ENCODE assay signal across 14 mouse cellular contexts in genomic region chr16:84919649-84920308, GRCm38 (mm10).
DNase-seq lines count a peak whose midpoint lies in the region; ATAC-seq lines count a peak whose summit lies in the region.
"Had no signal": no experiment of that assay in that cellular context is flagged by ENCODE, and none has a peak within 500 bp of the region (broad histone marks: within the 10 kb centered on the region; RNA-seq: fewer than 3 reads in every experiment).

No protein-coding gene starts in this region.

- no peak overlapping the region for H3K9ac ChIP-seq in hindbrain, embryonic 14.5 days
- no peak overlapping the region for H3K9ac ChIP-seq in midbrain, embryonic 11.5 days (ENCODE audit: low read length)
- no peak overlapping the region for H3K9ac ChIP-seq in hindbrain, embryonic 13.5 days
- H3K9ac ChIP-seq in neural tube, embryonic 11.5 days (ENCODE audit: low read length), result no peak overlapping the region
- H3K9ac ChIP-seq: liver, embryonic 14.5 days had no signal

- H3K4me2 ChIP-seq in hindbrain, embryonic 14.5 days (replicated peaks), result no peak overlapping the region
- no peak overlapping the region for H3K4me2 ChIP-seq in midbrain, embryonic 11.5 days
- H3K4me2 ChIP-seq in hindbrain, embryonic 13.5 days, result no peak overlapping the region
- H3K4me2 ChIP-seq in neural tube, embryonic 11.5 days (ENCODE audit: low read depth), result no peak overlapping the region

- no peak for ATAC-seq in hindbrain, embryonic 14.5 days (ENCODE audit: low FRiP score)
- no peak for ATAC-seq in midbrain, embryonic 11.5 days (ENCODE audit: low FRiP score)
- no peak for ATAC-seq in hindbrain, embryonic 13.5 days (ENCODE audit: low FRiP score)
- no peak for ATAC-seq in neural tube, embryonic 11.5 days (ENCODE audit: insufficient read depth, low FRiP score, low TSS enrichment)

- H3K27ac ChIP-seq in hindbrain, embryonic 10.5 days, result peak overlapping the region; percentile 23; the same call in 1 of the 2 replicates
- H3K27ac ChIP-seq in hindbrain, embryonic 14.5 days, result no peak overlapping the region
- H3K27ac ChIP-seq in midbrain, embryonic 11.5 days (ENCODE audit: low read depth, low read length), result no peak overlapping the region
- no peak overlapping the region for H3K27ac ChIP-seq in midbrain, embryonic 10.5 days (replicated peaks)
- H3K27ac ChIP-seq in hindbrain, embryonic 13.5 days, result peak overlapping the region; percentile 3; the same call in 1 of the 2 replicates
- no peak overlapping the region for H3K27ac ChIP-seq in neural tube, embryonic 11.5 days (ENCODE audit: low read depth, low read length)
- H3K27ac ChIP-seq in heart, embryonic 10.5 days, result no peak overlapping the region
- H3K27ac ChIP-seq: heart, adult 2 months; liver, embryonic 14.5 days had no signal

- peaks cover 12% of the 10 kb centered on the region; the same call in 1 of the 2 replicates for H3K4me1 ChIP-seq in hindbrain, embryonic 10.5 days (replicated peaks)
- no peaks in the 10 kb centered on the region for H3K4me1 ChIP-seq in hindbrain, embryonic 14.5 days (replicated peaks; ENCODE audit: control insufficient read depth, insufficient read depth, low read length)
- no peaks in the 10 kb centered on the region; the same call in 1 of the 2 replicates for H3K4me1 ChIP-seq in midbrain, embryonic 11.5 days (ENCODE audit: control insufficient read depth, insufficient read depth, low read length)
- H3K4me1 ChIP-seq in midbrain, embryonic 10.5 days, result peaks cover 17% of the 10 kb centered on the region
- peaks cover 6% of the 10 kb centered on the region; the same call in 1 of the 2 replicates for H3K4me1 ChIP-seq in hindbrain, embryonic 13.5 days (replicated peaks)
- H3K4me1 ChIP-seq in neural tube, embryonic 11.5 days (ENCODE audit: control insufficient read depth, insufficient read depth, low read length), result no peaks in the 10 kb centered on the region
- H3K4me1 ChIP-seq in heart, embryonic 10.5 days, result 0 out of 2 replicates have a peak, but pooled peaks cover 3% of the 10 kb centered on the region

- no peak overlapping the region for H3K4me3 ChIP-seq in hindbrain, embryonic 10.5 days
- no peak overlapping the region for H3K4me3 ChIP-seq in hindbrain, embryonic 14.5 days (replicated peaks; ENCODE audit: low read length)
- no peak overlapping the region for H3K4me3 ChIP-seq in midbrain, embryonic 11.5 days (ENCODE audit: low read depth, low read length)
- no peak overlapping the region for H3K4me3 ChIP-seq in midbrain, embryonic 10.5 days
- no peak overlapping the region for H3K4me3 ChIP-seq in hindbrain, embryonic 13.5 days
- H3K4me3 ChIP-seq in neural tube, embryonic 11.5 days (ENCODE audit: low read depth, low read length), result no peak overlapping the region
- H3K4me3 ChIP-seq in heart, embryonic 10.5 days, result no peak overlapping the region
- H3K4me3 ChIP-seq: heart, adult 2 months had no signal

- H3K36me3 ChIP-seq in hindbrain, embryonic 10.5 days, result no peaks in the 10 kb centered on the region
- no peaks in the 10 kb centered on the region for H3K36me3 ChIP-seq in hindbrain, embryonic 14.5 days (replicated peaks; ENCODE audit: control insufficient read depth, insufficient read depth)
- H3K36me3 ChIP-seq in midbrain, embryonic 11.5 days (ENCODE audit: control insufficient read depth, insufficient read depth, low read length), result no peaks in the 10 kb centered on the region
- H3K36me3 ChIP-seq in midbrain, embryonic 10.5 days, result no peaks in the 10 kb centered on the region
- no peaks in the 10 kb centered on the region for H3K36me3 ChIP-seq in hindbrain, embryonic 13.5 days
- H3K36me3 ChIP-seq in neural tube, embryonic 11.5 days (ENCODE audit: control insufficient read depth, insufficient read depth, low read length), result no peaks in the 10 kb centered on the region
- H3K36me3 ChIP-seq in heart, embryonic 10.5 days, result no peaks in the 10 kb centered on the region

- H3K9me3 ChIP-seq in hindbrain, embryonic 10.5 days, result no peaks in the 10 kb centered on the region
- H3K9me3 ChIP-seq in hindbrain, embryonic 14.5 days (ENCODE audit: control insufficient read depth, low read length), result no peaks in the 10 kb centered on the region
- H3K9me3 ChIP-seq in midbrain, embryonic 11.5 days (ENCODE audit: control insufficient read depth, low read length), result no peaks in the 10 kb centered on the region
- no peaks in the 10 kb centered on the region for H3K9me3 ChIP-seq in midbrain, embryonic 10.5 days (replicated peaks)
- H3K9me3 ChIP-seq in hindbrain, embryonic 13.5 days, result no peaks in the 10 kb centered on the region
- H3K9me3 ChIP-seq in neural tube, embryonic 11.5 days (ENCODE audit: control insufficient read depth, low read length), result no peaks in the 10 kb centered on the region
- H3K9me3 ChIP-seq in heart, embryonic 10.5 days, result no peaks in the 10 kb centered on the region

- H3K27me3 ChIP-seq in hindbrain, embryonic 10.5 days (ENCODE audit: insufficient read depth, poor library complexity, severe bottlenecking), result no peaks in the 10 kb centered on the region
- H3K27me3 ChIP-seq in hindbrain, embryonic 14.5 days (ENCODE audit: control insufficient read depth, insufficient read depth, low read length), result no peaks in the 10 kb centered on the region
- H3K27me3 ChIP-seq in midbrain, embryonic 11.5 days (ENCODE audit: control insufficient read depth, insufficient read depth, low read length), result no peaks in the 10 kb centered on the region
- no peaks in the 10 kb centered on the region for H3K27me3 ChIP-seq in midbrain, embryonic 10.5 days (ENCODE audit: low read depth, poor library complexity, severe bottlenecking)
- H3K27me3 ChIP-seq in hindbrain, embryonic 13.5 days, result no peaks in the 10 kb centered on the region
- H3K27me3 ChIP-seq in neural tube, embryonic 11.5 days (ENCODE audit: control insufficient read depth, insufficient read depth, low read length), result no peaks in the 10 kb centered on the region
- H3K27me3 ChIP-seq in heart, embryonic 10.5 days (ENCODE audit: insufficient read depth, poor library complexity, severe bottlenecking), result no peaks in the 10 kb centered on the region

- DNase-seq in hindbrain, embryonic 10.5 days (ENCODE audit: low spot score), result peak; percentile 17
- DNase-seq in hindbrain, embryonic 14.5 days (ENCODE audit: low spot score), result no peak
- DNase-seq in midbrain, embryonic 11.5 days (ENCODE audit: low spot score, missing footprints), result peak; percentile 81
- DNase-seq in midbrain, embryonic 10.5 days (ENCODE audit: low spot score), result no peak
- DNase-seq in neural tube, embryonic 11.5 days (ENCODE audit: low spot score), result peak; percentile 20
- no peak for DNase-seq in heart, embryonic 10.5 days (ENCODE audit: low spot score)
- DNase-seq in thymus, postnatal 0 days (ENCODE audit: low spot score), result no peak
- DNase-seq: adrenal gland, adult 2 months; cerebellum, adult 11 months; heart, adult 2 months; right cerebral cortex, postnatal 14 days; thymus, postnatal 25 days had no signal

- WGBS in hindbrain, embryonic 10.5 days, result 52% methylated on average over 5 of the region's 5 CpGs
- WGBS in hindbrain, embryonic 14.5 days, result 47% methylated on average over 5 of the region's 5 CpGs
- 47% methylated on average over 5 of the region's 5 CpGs for WGBS in midbrain, embryonic 11.5 days
- WGBS in midbrain, embryonic 10.5 days, result 51% methylated on average over 5 of the region's 5 CpGs
- 51% methylated on average over 5 of the region's 5 CpGs for WGBS in hindbrain, embryonic 13.5 days
- 45% methylated on average over 5 of the region's 5 CpGs for WGBS in neural tube, embryonic 11.5 days
- 59% methylated on average over 5 of the region's 5 CpGs for WGBS in heart, embryonic 10.5 days

Comparison
In these comparisons a context has a peak if more than half of its experiments do, and no peak if none do; other contexts are left out.
1. DNase-seq: peak in hindbrain, embryonic 10.5 days (single experiment), midbrain, embryonic 11.5 days (single experiment) and neural tube, embryonic 11.5 days (single experiment); none in hindbrain, embryonic 14.5 days (single experiment), midbrain, embryonic 10.5 days (single experiment), heart, embryonic 10.5 days (single experiment) and thymus, postnatal 0 days (single experiment).
2. H3K27ac ChIP-seq: peak in hindbrain, embryonic 10.5 days (single experiment) and hindbrain, embryonic 13.5 days (single experiment); none in hindbrain, embryonic 14.5 days (single experiment), midbrain, embryonic 11.5 days (single experiment), midbrain, embryonic 10.5 days (single experiment), neural tube, embryonic 11.5 days (single experiment) and heart, embryonic 10.5 days (single experiment).